Mouse (Mus musculus): Measurements from ENCODE around the gene Prpf8. TPM values are rescaled to one million over a fixed set of nuclear protein-coding genes. Genes with fewer than 3 reads are reported as not detected.

Gene Prpf8
- total RNA-seq, 4 experiments from 2014 or later: 129 to 140 (median 135) TPM

- DNase-seq (ENCODE audit: low spot score in 2 of 2): no peak
Observed at GRCm38 (mm10) chr11:75494296-75495049, 7.9 kb downstream of the Prpf8 start.

DNA sequence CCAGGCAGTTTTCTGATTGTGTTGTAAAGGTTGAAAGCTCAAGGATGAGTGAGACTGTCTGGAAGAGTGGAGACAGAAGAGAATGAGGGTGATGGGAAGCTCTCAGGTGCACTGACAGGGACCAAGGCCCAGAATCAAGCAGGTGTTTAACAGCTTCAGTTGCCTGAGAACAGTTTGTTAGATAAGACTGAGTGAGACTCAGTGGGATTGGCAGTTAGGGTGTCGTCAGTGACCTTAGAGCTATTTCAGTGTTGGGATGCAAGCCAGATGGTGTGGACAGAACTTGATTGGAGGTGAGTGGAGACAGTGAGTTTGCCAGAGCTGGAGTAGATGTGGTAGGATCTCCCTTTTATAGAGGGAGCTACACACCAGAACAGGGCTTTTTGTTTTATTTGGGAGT is 11.5 kb downstream of the Prpf8 start:
- DNase-seq (ENCODE audit: low spot score in 2 of 2): no peak

DNA sequence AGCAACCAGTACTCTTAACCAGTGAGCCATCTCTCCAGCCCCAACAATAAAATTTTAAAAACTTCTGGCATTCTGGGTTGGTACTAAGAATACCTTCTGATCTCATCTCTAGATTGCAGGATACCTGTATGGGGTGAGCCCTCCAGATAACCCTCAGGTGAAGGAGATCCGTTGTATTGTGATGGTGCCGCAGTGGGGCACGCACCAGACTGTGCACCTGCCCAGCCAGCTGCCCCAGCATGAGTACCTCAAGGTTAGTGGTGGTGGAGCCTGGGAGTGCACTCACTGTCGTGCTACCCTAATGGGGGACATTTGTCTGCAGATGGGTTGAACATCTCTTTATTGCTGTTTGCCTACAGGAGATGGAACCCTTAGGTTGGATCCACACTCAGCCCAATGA is 21.5 kb downstream of the Prpf8 start:
- DNase-seq (ENCODE audit: low spot score in 2 of 2): no peak

- no peak for DNase-seq (ENCODE audit: low spot score in 2 of 2)
Observed at GRCm38 (mm10) chr11:75508904-75509303, 22.3 kb downstream of the Prpf8 start.

DNA sequence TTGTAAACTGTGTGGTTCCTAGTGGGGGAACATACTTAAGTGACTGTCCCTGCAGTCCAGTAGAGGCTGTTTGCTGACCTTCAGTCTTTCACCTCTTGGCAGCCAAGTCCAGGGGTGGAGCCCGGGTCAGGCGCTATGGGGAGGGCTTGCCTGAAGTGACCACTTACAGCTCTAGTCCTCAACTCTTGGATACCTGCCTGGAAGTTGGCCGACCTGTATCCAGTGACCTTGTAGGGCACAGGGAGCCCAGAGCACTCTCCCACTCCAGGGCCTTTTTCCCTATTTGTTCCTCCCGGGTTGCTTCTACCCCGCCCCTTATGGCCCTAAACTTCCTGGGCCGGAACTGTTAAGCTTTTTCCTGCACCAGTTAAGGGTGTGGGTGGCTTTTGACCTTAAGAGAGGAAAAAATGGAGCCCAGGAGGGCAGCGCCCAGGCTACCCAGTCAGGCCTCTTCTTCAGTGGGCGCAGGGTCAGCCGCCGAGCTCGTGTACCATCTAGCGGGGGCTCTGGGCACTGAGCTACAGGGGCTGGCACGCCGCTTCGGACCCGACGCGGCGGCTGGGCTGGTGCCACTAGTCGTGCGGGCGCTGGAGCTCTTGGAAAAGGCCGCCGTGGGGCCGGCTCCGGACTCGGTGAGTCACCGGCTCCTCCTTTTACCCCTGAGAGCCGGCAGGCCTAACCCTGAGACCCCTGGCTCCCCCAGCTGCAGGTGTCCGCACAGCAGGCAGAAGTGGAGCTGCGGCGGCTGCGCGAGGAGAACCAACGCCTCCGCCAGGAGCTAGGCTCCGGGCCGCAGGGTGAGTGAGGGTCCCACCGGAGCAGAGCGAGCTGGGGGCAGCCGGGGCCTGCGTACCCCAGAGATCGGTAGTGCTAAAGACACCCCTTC is 23.4 kb downstream of the Prpf8 start, which contains the start of gene Rilp:
Gene Rilp (plus strand): TSS at position 354 of the 886 bp plus-strand sequence.
- DNase-seq (ENCODE audit: low spot score in 2 of 2): no peak

DNA sequence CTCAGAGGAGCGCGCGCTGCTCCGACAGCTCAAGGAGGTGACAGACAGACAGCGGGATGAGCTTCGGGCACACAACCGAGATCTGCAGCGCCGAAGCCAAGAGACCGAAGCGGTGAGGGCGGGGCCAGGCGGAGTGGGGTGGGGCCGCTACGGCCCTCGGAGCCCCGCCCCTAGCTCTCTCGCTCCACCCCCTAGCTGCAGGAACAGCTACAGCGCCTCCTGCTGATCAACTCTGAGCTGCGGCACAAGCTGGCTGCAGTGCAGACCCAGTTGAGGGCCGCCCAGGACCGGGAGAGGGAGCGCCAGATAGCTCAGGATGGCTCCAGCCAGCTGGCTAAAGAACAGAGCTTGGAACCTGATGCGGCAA is 24.0 kb downstream of the Prpf8 start:
- DNase-seq (ENCODE audit: low spot score in 2 of 2): peak; percentile 81 to 88

DNA sequence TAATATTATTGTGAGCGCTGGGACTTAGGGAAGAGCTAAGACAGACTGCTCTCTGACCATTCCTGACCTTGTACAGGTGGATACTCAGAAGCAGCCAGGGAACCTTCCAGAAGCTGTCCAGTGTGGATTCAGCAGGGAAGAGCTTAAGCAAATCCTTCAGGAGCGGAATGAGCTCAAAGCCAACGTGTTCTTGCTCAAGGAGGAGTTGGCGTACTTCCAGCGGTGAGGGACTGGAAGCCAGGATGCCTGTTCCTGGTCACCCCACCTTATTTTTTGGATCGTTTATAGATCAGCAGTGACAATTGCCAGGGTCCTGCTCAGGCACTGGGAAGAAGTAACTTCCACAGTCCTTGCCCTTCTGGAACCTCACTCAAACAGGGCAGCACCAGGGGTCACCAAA is 24.6 kb downstream of the Prpf8 start:
- no peak for DNase-seq (ENCODE audit: low spot score in 2 of 2)

DNA sequence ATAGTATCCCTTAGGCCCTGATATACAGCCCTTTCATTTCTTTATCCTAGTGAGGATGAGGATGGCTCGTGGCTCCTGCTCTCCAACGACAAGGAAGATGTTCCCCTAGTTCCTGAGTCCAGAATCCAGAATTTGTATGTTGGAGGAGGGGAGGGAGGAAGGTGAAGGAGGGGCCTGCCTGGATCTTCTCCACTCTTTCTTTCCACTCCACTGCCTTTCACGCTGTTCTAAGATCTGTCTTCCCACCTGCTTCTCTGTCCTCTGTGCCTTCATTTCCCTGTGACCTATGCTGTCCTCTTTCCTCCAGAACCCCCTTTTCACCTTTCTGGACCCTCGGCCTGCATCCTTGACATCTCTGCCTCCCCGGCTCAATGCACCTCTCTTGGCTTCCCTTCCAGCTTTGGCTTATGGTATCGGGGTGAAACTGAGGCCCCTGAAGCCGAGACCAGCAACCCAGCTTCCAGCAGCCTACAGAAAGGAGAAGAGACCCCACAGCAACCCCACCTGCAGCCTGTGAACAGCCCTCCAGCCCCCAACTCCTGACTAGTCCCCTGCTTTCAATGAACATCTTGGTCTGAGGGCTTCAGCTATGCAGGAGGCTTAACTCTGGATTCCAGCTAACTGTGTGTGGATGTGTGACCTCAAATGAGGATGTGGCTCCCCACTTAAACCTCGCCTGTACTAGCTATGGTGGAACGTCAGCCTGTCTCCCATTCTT is 25.8 kb downstream of the Prpf8 start:
- DNase-seq (ENCODE audit: low spot score in 2 of 2): no peak

DNA sequence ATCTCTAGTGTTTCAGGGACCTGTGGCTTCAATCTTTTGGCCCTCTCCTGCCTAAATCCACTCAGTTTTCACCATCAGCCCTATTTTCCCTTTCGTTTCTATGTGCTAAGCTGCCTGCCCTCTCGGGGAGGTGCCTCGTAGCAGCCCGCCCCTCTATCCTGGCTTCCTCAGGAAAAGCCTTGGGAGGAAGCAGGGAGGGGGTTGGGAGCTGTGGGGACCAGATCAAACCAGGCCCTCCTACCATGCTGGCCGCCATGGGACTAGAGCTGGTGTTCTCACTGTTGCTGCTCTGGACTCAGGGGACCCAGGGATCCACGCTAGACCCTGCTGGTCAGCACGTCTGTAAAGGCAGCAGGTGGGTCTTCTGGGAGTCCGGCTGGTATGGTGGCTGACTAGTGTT is 26.7 kb downstream of the Prpf8 start, which contains the start of gene Scarf1:
Gene Scarf1 (plus strand): TSS at position 205 of the 400 bp plus-strand sequence.
- no peak for DNase-seq (ENCODE audit: low spot score in 2 of 2)

- DNase-seq (ENCODE audit: low spot score in 2 of 2): no peak
Observed at GRCm38 (mm10) chr11:75515186-75515585, 28.6 kb downstream of the Prpf8 start.

DNA sequence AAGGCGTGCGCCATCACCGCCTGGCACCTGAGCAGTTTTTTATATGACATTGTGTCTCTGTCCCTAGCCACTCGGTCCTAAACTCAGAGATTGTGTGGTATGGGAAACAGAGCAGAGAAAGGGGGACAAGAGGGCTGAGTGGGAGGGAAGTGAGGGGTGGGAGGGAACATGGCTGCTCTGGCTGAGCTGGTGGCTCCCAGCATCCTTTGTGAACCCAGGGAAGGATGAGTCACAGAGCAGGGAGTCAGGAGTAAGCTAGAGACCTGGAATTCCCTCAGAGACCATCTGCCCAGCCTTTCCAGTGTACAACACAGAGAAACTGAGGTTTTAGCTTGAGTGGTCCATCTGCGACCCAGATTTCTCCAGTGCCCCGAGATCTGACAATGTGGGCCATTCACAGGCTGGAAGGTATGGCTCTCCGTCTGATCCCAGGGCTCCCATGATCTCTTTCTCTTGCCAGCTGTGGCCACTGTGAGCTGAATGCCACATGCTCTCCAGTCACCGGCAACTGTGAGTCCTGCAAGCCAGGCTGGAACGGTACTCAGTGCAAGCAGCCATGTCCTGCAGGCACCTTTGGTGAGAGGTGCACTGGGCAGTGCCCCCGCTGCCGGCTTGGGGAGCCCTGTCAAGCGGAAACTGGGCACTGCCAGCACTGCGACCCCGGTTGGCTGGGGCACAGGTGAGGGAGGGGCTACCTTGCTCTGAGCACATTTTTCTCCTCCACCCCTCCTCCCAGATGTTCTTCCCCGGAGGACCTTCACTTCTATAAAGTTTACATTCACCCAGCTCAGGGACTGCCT is 33.4 kb downstream of the Prpf8 start:
- DNase-seq (ENCODE audit: low spot score in 2 of 2): no peak

DNA sequence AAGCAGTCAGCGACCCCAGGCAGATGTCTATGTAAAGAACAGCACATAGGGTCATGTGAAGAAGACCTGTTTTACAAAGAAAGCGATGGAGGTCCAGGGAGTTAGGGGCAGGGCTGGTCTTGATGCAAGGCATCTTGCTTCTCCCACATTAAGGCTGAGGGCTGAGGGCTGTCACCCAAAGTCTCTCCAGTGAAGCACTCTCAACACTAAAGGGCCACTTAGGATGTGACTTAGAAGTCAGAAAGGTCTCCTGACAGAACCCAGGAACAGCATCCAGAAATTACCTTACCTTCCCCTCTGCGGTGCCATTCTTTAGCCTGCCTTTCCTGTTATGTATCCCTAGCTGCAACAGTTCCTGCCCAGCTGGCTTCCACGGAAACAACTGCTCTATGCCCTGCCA is 35.0 kb downstream of the Prpf8 start:
- DNase-seq (ENCODE audit: low spot score in 2 of 2): no peak

DNA sequence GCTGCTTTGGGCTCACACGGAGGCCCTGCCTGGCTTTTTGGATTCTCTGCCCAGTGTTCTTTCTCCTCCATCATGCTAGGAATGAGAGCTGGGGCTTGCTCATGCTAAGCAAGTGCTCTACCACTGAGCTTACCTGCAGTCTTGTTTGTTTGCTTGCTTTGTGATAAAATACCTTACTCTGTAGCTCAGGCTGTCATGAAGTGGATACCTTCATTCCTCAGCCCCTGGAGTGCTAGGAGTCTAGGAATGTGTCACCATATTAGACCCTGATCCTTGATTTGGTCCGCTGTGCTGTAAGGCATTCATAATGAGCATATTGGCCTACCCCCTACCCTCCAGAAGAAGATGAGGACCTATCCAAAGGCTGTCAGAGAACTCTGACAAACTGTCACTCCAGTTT is 36.2 kb downstream of the Prpf8 start:
- no peak for DNase-seq (ENCODE audit: low spot score in 2 of 2)

- DNase-seq (ENCODE audit: low spot score in 2 of 2): no peak
Observed at GRCm38 (mm10) chr11:75525531-75526125, 39.0 kb downstream of the Prpf8 start.

GRCm38 (mm10) chr11:75526943-75527342 is 40.3 kb downstream of the Prpf8 start:
- no peak for DNase-seq (ENCODE audit: low spot score in 2 of 2)

DNA sequence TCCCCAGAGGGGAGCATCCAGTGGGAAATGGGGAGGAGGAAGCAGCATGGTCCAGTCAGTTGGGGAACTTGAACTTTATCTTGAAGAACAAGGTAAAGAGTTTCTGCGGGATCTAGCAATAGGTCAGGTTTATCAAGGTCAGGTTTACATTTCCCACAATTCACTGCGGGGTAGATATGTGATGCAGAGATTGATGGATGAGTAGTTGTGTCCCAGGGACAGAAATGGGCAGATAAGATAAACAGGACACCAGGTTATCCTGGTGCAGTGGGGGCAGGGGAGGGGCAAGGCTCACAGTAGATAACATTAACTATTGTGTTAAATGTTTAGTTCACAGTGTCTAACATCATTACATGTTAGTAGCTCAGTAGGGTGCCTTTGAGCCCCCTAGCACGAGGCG is 43.2 kb downstream of the Prpf8 start:
- DNase-seq (ENCODE audit: low spot score in 2 of 2): no peak

- peak; percentile 90 to 97 for DNase-seq (ENCODE audit: low spot score in 2 of 2)
Observed at GRCm38 (mm10) chr11:75530325-75530724, 43.7 kb downstream of the Prpf8 start.

DNA sequence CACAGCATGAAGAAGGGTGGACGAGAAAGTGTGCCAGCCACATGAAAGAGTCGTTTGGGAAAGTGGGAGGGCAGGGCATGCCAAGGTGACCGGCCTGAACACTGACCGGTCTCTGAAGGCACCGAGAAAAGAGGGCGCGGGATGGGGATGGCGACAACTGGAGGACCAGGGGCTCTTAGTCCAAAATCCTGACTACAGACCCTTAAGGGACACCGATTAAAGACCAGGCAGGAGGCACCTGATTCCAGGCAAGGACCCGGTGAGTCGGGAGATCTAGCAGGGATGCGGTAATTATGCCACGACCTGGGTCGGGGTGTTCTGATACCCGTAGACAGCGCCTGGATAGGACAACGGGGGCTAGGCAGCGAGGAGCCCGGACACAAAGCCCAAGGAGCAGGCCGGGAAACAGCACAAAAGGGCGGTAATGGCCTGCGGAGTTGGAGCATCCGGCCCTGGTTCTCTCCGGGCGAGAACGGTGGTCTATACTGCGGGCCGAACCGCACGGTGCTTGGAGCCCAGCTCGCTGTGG is 44.3 kb downstream of the Prpf8 start:
- DNase-seq (ENCODE audit: low spot score in 2 of 2): no peak

- DNase-seq (ENCODE audit: low spot score in 2 of 2): peak; percentile 98
Observed at GRCm38 (mm10) chr11:75531469-75532242, 45.0 kb downstream of the Prpf8 start, which contains the start of gene Slc43a2. Gene Slc43a2 (plus strand): TSS chr11:75531694.
